Mouse (Mus musculus) layer of hippocampus, adult 11-12 months (tissue): ENCODE measurements at regions not wholly inside any gene's neighbourhood (a gene's known extent, or its start where the extent isn't known, plus 50 kb on each side); places are given as distances from the start of the nearest gene placed in this dataset.
A peak's percentile ranks its signal among the peaks of the same experiment; 100 is the strongest.

Experiments used
- DNase-seq: peaks from one replicate; pipeline ENCODE4 v3.0.0; 2022; ENCODE audit warnings: low spot score

DNA sequence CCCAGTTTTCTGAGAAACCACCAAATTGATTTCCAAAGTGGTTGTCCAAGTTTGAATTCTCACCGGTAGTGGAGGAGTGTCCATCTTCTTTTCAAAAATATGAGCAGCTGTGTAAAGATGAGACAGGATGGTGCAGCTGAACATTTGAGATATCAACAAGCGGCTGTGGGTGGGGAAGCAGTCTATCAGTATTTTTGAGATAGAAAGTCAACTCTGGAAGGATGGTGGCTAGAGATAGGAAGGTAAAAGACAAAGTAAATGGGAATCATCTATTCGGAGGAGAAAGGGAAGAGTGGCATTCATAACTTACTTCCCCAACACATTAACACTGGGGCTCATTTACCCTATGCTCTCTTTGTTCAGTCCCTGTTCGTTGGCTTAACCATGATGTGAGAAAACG lies 146.9 kb upstream of the Gmnc start:
- no peak for DNase-seq

DNA sequence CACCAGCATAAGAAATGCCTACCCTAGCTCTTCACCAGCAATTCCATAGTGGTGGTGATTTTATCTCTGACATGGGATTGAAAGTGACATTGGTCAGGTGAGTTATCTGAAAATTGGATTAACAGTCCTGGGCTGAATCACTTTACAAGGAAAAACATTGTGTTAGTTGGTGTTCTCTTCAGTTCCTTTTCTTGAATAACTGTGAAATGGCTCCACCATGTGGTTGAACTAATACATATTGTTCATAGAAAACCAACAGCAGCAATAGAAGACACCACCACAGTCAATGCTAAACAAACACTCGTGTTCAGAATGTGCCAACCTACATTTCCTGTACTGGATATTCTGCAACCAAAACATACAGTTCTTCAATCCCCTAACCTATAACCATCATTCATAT lies 147.5 kb upstream of the Gmnc start:
- DNase-seq = peak; percentile 52

DNA sequence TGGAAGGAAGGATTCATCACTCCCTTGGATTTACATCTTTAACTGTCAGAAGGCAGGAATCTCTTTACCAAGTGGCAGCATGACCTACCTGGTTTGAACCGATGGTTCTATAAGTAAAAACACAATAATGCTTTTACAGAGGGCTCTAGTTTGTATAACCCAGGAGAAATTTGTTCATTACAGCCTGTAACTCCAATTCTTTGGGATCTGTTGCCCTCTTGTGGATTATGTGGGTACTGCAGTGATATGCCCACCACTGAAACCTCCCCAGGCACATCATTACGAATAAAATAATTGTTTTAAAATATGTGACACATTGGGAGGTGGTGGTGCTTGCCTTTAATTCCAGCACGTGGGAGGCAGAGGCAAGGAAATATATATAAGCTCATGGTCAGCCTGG lies 148.6 kb upstream of the Gmnc start:
- DNase-seq = peak; percentile 76

DNA sequence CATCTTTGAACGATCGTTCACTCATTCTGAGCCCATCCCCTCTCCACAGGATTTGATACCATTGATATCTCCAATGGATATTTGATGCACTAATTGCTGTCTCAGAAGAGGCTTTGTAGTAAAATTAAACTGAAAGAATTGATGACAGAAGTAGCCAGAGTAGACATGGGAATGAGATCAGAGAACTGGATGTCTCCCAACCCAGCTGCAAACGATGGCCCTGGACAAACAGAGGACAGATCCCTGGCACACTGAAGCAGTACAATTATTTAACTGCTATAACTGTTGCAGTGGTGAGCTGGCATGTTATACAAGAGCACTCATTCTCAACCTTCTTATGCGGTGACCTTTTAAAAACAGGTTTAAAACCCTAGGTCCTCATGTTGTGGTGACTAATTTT lies 151.5 kb upstream of the Ostn start:
- peak; percentile 56 for DNase-seq

DNA sequence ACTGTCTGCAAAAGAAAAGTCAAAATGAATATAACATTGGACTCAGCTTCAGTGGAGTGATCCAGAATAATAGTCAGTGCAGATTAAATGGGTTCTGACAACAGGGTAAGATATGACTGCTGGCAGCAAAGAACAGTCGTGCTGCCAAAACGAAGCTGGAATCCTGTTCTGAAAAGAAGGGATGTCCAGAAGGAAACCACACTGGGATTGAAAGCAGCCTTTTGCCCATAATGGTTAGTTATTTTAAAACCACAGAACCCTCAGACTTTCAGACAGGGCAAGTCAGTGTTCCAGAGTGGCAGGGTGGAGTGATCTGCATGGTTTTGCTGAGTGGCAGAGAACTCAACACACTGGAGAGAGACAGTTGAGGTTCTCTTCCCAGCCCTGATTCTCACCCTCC lies 111.6 kb upstream of the Ostn start:
- DNase-seq = no peak
